Mouse (Mus musculus) thymus, adult 2 months (tissue): Measurements from ENCODE around the gene Helz2.

ENCODE experiments used
- CTCF ChIP-seq: fragments of 200-500 bp; IDR thresholded peaks from 2 replicates; pipeline ENCODE4 v1.5.1; 2012; ENCODE audit warnings: mild to moderate bottlenecking, control low read depth, low read length, moderate library complexity, borderline replicate concordance; ENCODE audit not compliant: control insufficient read depth, poor library complexity, insufficient read depth; ENCODE audit errors: extremely low read depth
- POLR2A ChIP-seq: fragments of 200-500 bp; IDR thresholded peaks from 2 replicates; pipeline ENCODE4 v1.6.1; 2012; ENCODE audit warnings: mild to moderate bottlenecking, low read length, control low read depth, moderate library complexity; ENCODE audit not compliant: control insufficient read depth, poor library complexity, insufficient read depth; ENCODE audit errors: extremely low read depth

- no peak for TF ChIP-seq CTCF
- TF ChIP-seq POLR2A = no peak
Observed at GRCm38 (mm10) chr2:181238091-181238610, 3.7 kb downstream of the Helz2 start.
